Mouse (Mus musculus): ENCODE results near the gene P4ha2. TPM values are rescaled to one million over a fixed set of nuclear protein-coding genes. Genes with fewer than 3 reads are reported as not detected.

P4ha2 gene
- total RNA-seq, 2 experiments from 2014 or later = 44.0 to 66.1 TPM

- intact Hi-C loops (cut with DNase I) = loop anchor here (10.0 kb wide), 1 partner anchor 338 kb away; no protein-coding TSS in a partner anchor
- DNase-seq = no peak
Measured at GRCm38 (mm10) chr11:54102706-54103449, 3.0 kb downstream of the P4ha2 start.

GRCm38 (mm10) chr11:54105011-54105410 is 5.1 kb downstream of the P4ha2 start:
- intact Hi-C loops (cut with DNase I) = loop anchor here (10.0 kb wide), 1 partner anchor 340 kb away; no protein-coding TSS in a partner anchor

GRCm38 (mm10) chr11:54106676-54107075 is 6.8 kb downstream of the P4ha2 start:
- peak in 1 of 2 experiments; percentile 34 for DNase-seq
- intact Hi-C loops (cut with DNase I) = loop anchor here (10.0 kb wide), 1 partner anchor 342 kb away; no protein-coding TSS in a partner anchor

More at GRCm38 (mm10) chr11:54105011-54105410, 5.1 kb downstream of the P4ha2 start:
- no peak for DNase-seq

- intact Hi-C loops (cut with DNase I) = loop anchor here (10.0 kb wide), 1 partner anchor 342 kb away; no protein-coding TSS in a partner anchor
- peak in 1 of 2 experiments; percentile 36 for DNase-seq
Measured at GRCm38 (mm10) chr11:54107239-54107638, 7.3 kb downstream of the P4ha2 start.

GRCm38 (mm10) chr11:54108131-54108530 is 8.2 kb downstream of the P4ha2 start:
- DNase-seq = no peak

GRCm38 (mm10) chr11:54108894-54109293 is 9.0 kb downstream of the P4ha2 start:
- intact Hi-C loops (cut with DNase I) = loop anchor here (10.0 kb wide), 1 partner anchor 344 kb away; no protein-coding TSS in a partner anchor
- DNase-seq = peak; percentile 64 to 70

More at GRCm38 (mm10) chr11:54108131-54108530, 8.2 kb downstream of the P4ha2 start:
- intact Hi-C loops (cut with DNase I) = loop anchor here (10.0 kb wide), 1 partner anchor 343 kb away; no protein-coding TSS in a partner anchor

- no peak for DNase-seq
- intact Hi-C loops (cut with DNase I) = loop anchor here (10.0 kb wide), 1 partner anchor 414 kb away; the partner anchor contains the start of gene Rapgef6
Measured at GRCm38 (mm10) chr11:54111291-54111690, 11.4 kb downstream of the P4ha2 start.

- intact Hi-C loops (cut with DNase I) = loop anchor here (10.0 kb wide), 1 partner anchor 413 kb away; the partner anchor contains the start of gene Rapgef6
- DNase-seq = peak; percentile 68 to 71
Measured at GRCm38 (mm10) chr11:54111976-54112741, 12.3 kb downstream of the P4ha2 start.

GRCm38 (mm10) chr11:54112920-54113319 is 13.0 kb downstream of the P4ha2 start:
- intact Hi-C loops (cut with DNase I) = loop anchor here (10.0 kb wide), 1 partner anchor 412 kb away; the partner anchor contains the start of gene Rapgef6
- peak; percentile 92 to 93 for DNase-seq

GRCm38 (mm10) chr11:54113352-54113751 is 13.5 kb downstream of the P4ha2 start:
- peak in 1 of 2 experiments; percentile 50 for DNase-seq
- intact Hi-C loops (cut with DNase I) = loop anchor here (10.0 kb wide), 1 partner anchor 411 kb away; the partner anchor contains the start of gene Rapgef6

- no peak for DNase-seq
- intact Hi-C loops (cut with DNase I) = loop anchor here (10.0 kb wide), 1 partner anchor 410 kb away; the partner anchor contains the start of gene Rapgef6
Measured at GRCm38 (mm10) chr11:54114746-54115145, 14.9 kb downstream of the P4ha2 start.

GRCm38 (mm10) chr11:54115301-54115700 is 15.4 kb downstream of the P4ha2 start:
- no peak for DNase-seq
- intact Hi-C loops (cut with DNase I) = loop anchor here (10.0 kb wide), 1 partner anchor 410 kb away; the partner anchor contains the start of gene Rapgef6

GRCm38 (mm10) chr11:54115911-54116310 is 16.0 kb downstream of the P4ha2 start:
- no peak for DNase-seq
- intact Hi-C loops (cut with DNase I) = loop anchor here (10.0 kb wide), 1 partner anchor 409 kb away; the partner anchor contains the start of gene Rapgef6

- no peak for DNase-seq
- intact Hi-C loops (cut with DNase I) = loop anchor here (10.0 kb wide), 1 partner anchor 408 kb away; the partner anchor contains the start of gene Rapgef6
Measured at GRCm38 (mm10) chr11:54116406-54116805, 16.5 kb downstream of the P4ha2 start.

GRCm38 (mm10) chr11:54117096-54117495 is 17.2 kb downstream of the P4ha2 start:
- intact Hi-C loops (cut with DNase I) = loop anchor here (10.0 kb wide), 1 partner anchor 408 kb away; the partner anchor contains the start of gene Rapgef6
- no peak for DNase-seq

- intact Hi-C loops (cut with DNase I) = loop anchor here (10.0 kb wide), 1 partner anchor 406 kb away; the partner anchor contains the start of gene Rapgef6
- DNase-seq = no peak
Measured at GRCm38 (mm10) chr11:54119126-54119525, 19.2 kb downstream of the P4ha2 start.

- intact Hi-C loops (cut with DNase I) = loop anchor here (10.0 kb wide), 1 partner anchor 405 kb away; the partner anchor contains the start of gene Rapgef6
- no peak for DNase-seq
Measured at GRCm38 (mm10) chr11:54119740-54120360, 20.0 kb downstream of the P4ha2 start.

GRCm38 (mm10) chr11:54122416-54123264 is 22.7 kb downstream of the P4ha2 start:
- intact Hi-C loops (cut with DNase I) = no loop called here
- DNase-seq = peak; percentile 76 to 83

Data from heart, postnatal 36 days (tissue).